Comparison of ENCODE assay signal across 9 mouse cellular contexts in genomic region chr17:33897114-33897794, GRCm38 (mm10). TPM values are rescaled to one million over a fixed set of nuclear protein-coding genes. Genes with fewer than 3 reads are reported as not detected.
DNase-seq lines count a peak whose midpoint lies in the region; ATAC-seq lines count a peak whose summit lies in the region.
"Had no signal": no experiment of that assay in that cellular context is flagged by ENCODE, and none has a peak within 500 bp of the region (broad histone marks: within the 10 kb centered on the region; RNA-seq: fewer than 3 reads in every experiment).

No protein-coding gene starts in this region.

- no peaks in the 10 kb centered on the region for H3K27me3 ChIP-seq in forebrain, embryonic 14.5 days (replicated peaks; ENCODE audit: control insufficient read depth, insufficient read depth, low read length)
- no peaks in the 10 kb centered on the region; the same call in 1 of the 2 replicates for H3K27me3 ChIP-seq in forebrain, embryonic 12.5 days
- H3K27me3 ChIP-seq: limb, embryonic 15.5 days had no signal

- no peak overlapping the region for H3K4me2 ChIP-seq in forebrain, embryonic 14.5 days (ENCODE audit: low read length)
- H3K4me2 ChIP-seq in forebrain, embryonic 12.5 days = no peak overlapping the region
- H3K4me2 ChIP-seq: limb, embryonic 15.5 days had no signal

- no peaks in the 10 kb centered on the region for H3K9me3 ChIP-seq in forebrain, embryonic 14.5 days (replicated peaks; ENCODE audit: control insufficient read depth, low read length)
- no peaks in the 10 kb centered on the region for H3K9me3 ChIP-seq in forebrain, embryonic 12.5 days
- H3K9me3 ChIP-seq: limb, embryonic 15.5 days had no signal

- peak; percentile 73 for DNase-seq in forebrain, embryonic 14.5 days (ENCODE audit: low spot score)
- DNase-seq in 3T3-L1 (ENCODE audit: low read depth, low spot score) (peak; percentile 95), ZHBTc4 (ENCODE audit: low read depth, low spot score) (peak; percentile 90)
- peak; percentile 95 for DNase-seq in induced T-regulatory cell, adult 2 months (ENCODE audit: low read depth)
- no peak for DNase-seq in layer of hippocampus, adult 8-10 months (ENCODE audit: low spot score in 2 of 2)
- no peak for DNase-seq in left cerebral cortex, postnatal 25 days (ENCODE audit: low spot score in 2 of 2)

- ATAC-seq in forebrain, embryonic 14.5 days = no peak
- no peak for ATAC-seq in forebrain, embryonic 12.5 days (ENCODE audit: low FRiP score)
- ATAC-seq in neutrophil, adult 5-6 weeks (ENCODE audit: extremely low read depth, insufficient number of reproducible peaks, low FRiP score, poor library complexity, severe bottlenecking) = peak; percentile 64

- no peak overlapping the region for H3K9ac ChIP-seq in forebrain, embryonic 14.5 days (ENCODE audit: low read length)
- no peak overlapping the region for H3K9ac ChIP-seq in forebrain, embryonic 12.5 days
- H3K9ac ChIP-seq: limb, embryonic 15.5 days had no signal

- H3K27ac ChIP-seq in forebrain, embryonic 14.5 days (ENCODE audit: low read depth, low read length) = no peak overlapping the region
- H3K27ac ChIP-seq in forebrain, embryonic 12.5 days = no peak overlapping the region
- H3K27ac ChIP-seq: limb, embryonic 15.5 days had no signal

- intact Hi-C loops in left cerebral cortex, postnatal 25 days (cut with DNase I) = no loop called here

- H3K36me3 ChIP-seq in forebrain, embryonic 14.5 days (ENCODE audit: control insufficient read depth, insufficient read depth, low read length) = no peaks in the 10 kb centered on the region
- no peaks in the 10 kb centered on the region for H3K36me3 ChIP-seq in forebrain, embryonic 12.5 days (replicated peaks)
- H3K36me3 ChIP-seq: limb, embryonic 15.5 days had no signal

- 43% methylated on average over 6 of the region's 6 CpGs for WGBS in forebrain, embryonic 14.5 days
- WGBS in forebrain, embryonic 12.5 days = 39% methylated on average over 6 of the region's 6 CpGs

- H3K4me3 ChIP-seq in forebrain, embryonic 14.5 days (ENCODE audit: low read depth, low read length) = no peak overlapping the region
- H3K4me3 ChIP-seq in forebrain, embryonic 12.5 days (replicated peaks) = no peak overlapping the region
- H3K4me3 ChIP-seq: limb, embryonic 15.5 days had no signal

- no peaks in the 10 kb centered on the region for H3K4me1 ChIP-seq in forebrain, embryonic 14.5 days (ENCODE audit: control insufficient read depth, insufficient read depth, low read length)
- no peaks in the 10 kb centered on the region for H3K4me1 ChIP-seq in forebrain, embryonic 12.5 days
- H3K4me1 ChIP-seq: limb, embryonic 15.5 days had no signal

RNA-seq across cellular contexts. Expression of gene Kifc1, which starts 6.8 kb away (rescaled TPM):
- polyA plus RNA-seq in forebrain, embryonic 14.5 days (2014; fragmentation: Nextera tagmentation; extraction: Ambion mirVana) = 3.8 and 4.6 TPM in 2 replicates
- polyA plus RNA-seq in forebrain, embryonic 12.5 days (2016; fragmentation: Nextera tagmentation; extraction: Ambion mirVana) = 5.4 and 7.4 TPM in 2 replicates
- 0.86 and 3.0 TPM in 2 replicates for total RNA-seq in neutrophil, adult 5-6 weeks (2017)
- total RNA-seq in layer of hippocampus, adult 8-10 months (2022) = 1 to 10 TPM; 1.9 to 2.6 (median 2.5) TPM
- 1 to 10 TPM; 3.0 to 3.4 TPM for total RNA-seq in left cerebral cortex, postnatal 25 days (2021)

RNA-seq across cellular contexts. Expression of gene Platr17, which starts 7.7 kb away (rescaled TPM):
- polyA plus RNA-seq in forebrain, embryonic 14.5 days (2014; fragmentation: Nextera tagmentation; extraction: Ambion mirVana) = 0.28 TPM in 1 of 2 replicates, not detected in the other
- not detected in 2 replicates for polyA plus RNA-seq in forebrain, embryonic 12.5 days (2016; fragmentation: Nextera tagmentation; extraction: Ambion mirVana)
- 0.93 TPM in 1 of 2 replicates, not detected in the other for total RNA-seq in neutrophil, adult 5-6 weeks (2017)
- total RNA-seq in layer of hippocampus, adult 8-10 months (2022) = 1 to 10 TPM in 2 of 4 experiments, not detected in 2; 1.4 to 1.8 TPM
- under 1 TPM in 1 of 2 experiments, not detected in 1; 0.57 TPM for total RNA-seq in left cerebral cortex, postnatal 25 days (2021)

RNA-seq across cellular contexts. Expression of gene Daxx, which starts 12.0 kb away (rescaled TPM):
- polyA plus RNA-seq in forebrain, embryonic 14.5 days (2014; fragmentation: Nextera tagmentation; extraction: Ambion mirVana) = 43.3 and 48.0 TPM in 2 replicates
- 67.9 and 68.2 TPM in 2 replicates for polyA plus RNA-seq in forebrain, embryonic 12.5 days (2016; fragmentation: Nextera tagmentation; extraction: Ambion mirVana)
- total RNA-seq in neutrophil, adult 5-6 weeks (2017) = 74.4 and 81.8 TPM in 2 replicates
- total RNA-seq in layer of hippocampus, adult 8-10 months (2022) = 10 to 100 TPM; 24.2 to 27.1 (median 26.1) TPM
- 10 to 100 TPM; 26.0 to 26.2 TPM for total RNA-seq in left cerebral cortex, postnatal 25 days (2021)

RNA-seq across cellular contexts. Expression of gene Tapbp, which starts 18.4 kb away (rescaled TPM):
- 14.1 and 17.7 TPM in 2 replicates for polyA plus RNA-seq in forebrain, embryonic 14.5 days (2014; fragmentation: Nextera tagmentation; extraction: Ambion mirVana)
- 16.1 and 19.5 TPM in 2 replicates for polyA plus RNA-seq in forebrain, embryonic 12.5 days (2016; fragmentation: Nextera tagmentation; extraction: Ambion mirVana)
- total RNA-seq in neutrophil, adult 5-6 weeks (2017) = 198 and 225 TPM in 2 replicates
- 10 to 100 TPM; 39.9 to 87.4 (median 58.2) TPM for total RNA-seq in layer of hippocampus, adult 8-10 months (2022)
- total RNA-seq in left cerebral cortex, postnatal 25 days (2021) = 10 to 100 TPM; 32.7 to 37.7 TPM

RNA-seq across cellular contexts. Expression of gene Zbtb22, which starts 18.4 kb away (rescaled TPM):
- 12.3 and 12.6 TPM in 2 replicates for polyA plus RNA-seq in forebrain, embryonic 14.5 days (2014; fragmentation: Nextera tagmentation; extraction: Ambion mirVana)
- polyA plus RNA-seq in forebrain, embryonic 12.5 days (2016; fragmentation: Nextera tagmentation; extraction: Ambion mirVana) = 23.1 and 23.5 TPM in 2 replicates
- 39.3 and 41.3 TPM in 2 replicates for total RNA-seq in neutrophil, adult 5-6 weeks (2017)
- 10 to 100 TPM; 28.8 to 36.0 (median 32.5) TPM for total RNA-seq in layer of hippocampus, adult 8-10 months (2022)
- total RNA-seq in left cerebral cortex, postnatal 25 days (2021) = 10 to 100 TPM; 28.1 to 32.1 TPM

Comparison
In these comparisons a context has a peak if more than half of its experiments do, and no peak if none do; other contexts are left out.
1. DNase-seq: peak in forebrain, embryonic 14.5 days (single experiment), 3T3-L1 (single experiment), ZHBTc4 (single experiment) and induced T-regulatory cell, adult 2 months (single experiment); none in layer of hippocampus, adult 8-10 months (0 of 2) and left cerebral cortex, postnatal 25 days (0 of 2).